Mouse (Mus musculus) ZHBTc4 (cell line): ENCODE measurements around the gene Olfr803.

Experiments used
- DNase-seq: peaks from one replicate; pipeline ENCODE4 v3.0.0-alpha.2; 2011; ENCODE audit warnings: low read depth, low spot score

The Olfr803 gene

GRCm38 (mm10) chr10:129694186-129694585 lies at the start of gene Olfr803:
TSS of gene Olfr803 (minus strand) at chr10:129694286.
- no peak for DNase-seq

GRCm38 (mm10) chr10:129741821-129742220 lies 47.7 kb upstream of the Olfr803 start, which contains the start of gene Olfr806:
TSS of gene Olfr806 (minus strand) at chr10:129741921.
- DNase-seq = no peak

GRCm38 (mm10) chr10:129729275-129729674 lies 35.2 kb upstream of the Olfr803 start, which contains the start of gene Olfr805:
TSS of gene Olfr805 (minus strand) at chr10:129729375.
- no peak for DNase-seq

GRCm38 (mm10) chr10:129702910-129703309 lies 8.8 kb upstream of the Olfr803 start, which contains the start of gene Olfr804:
TSS of gene Olfr804 (plus strand) at chr10:129703210.
- no peak for DNase-seq

GRCm38 (mm10) chr10:129688069-129688468 lies 6.0 kb downstream of the Olfr803 start, which contains the start of gene Olfr802:
TSS of gene Olfr802 (minus strand) at chr10:129688169.
- no peak for DNase-seq

- DNase-seq = no peak
Observed at GRCm38 (mm10) chr10:129673765-129674164, 20.3 kb downstream of the Olfr803 start, which contains the start of gene Olfr801. TSS of gene Olfr801 (minus strand) at chr10:129673865.

- no peak for DNase-seq
Observed at GRCm38 (mm10) chr10:129657394-129657793, 36.7 kb downstream of the Olfr803 start, which contains the start of gene Olfr800. TSS of gene Olfr800 (plus strand) at chr10:129657694.

- DNase-seq = no peak
Observed at GRCm38 (mm10) chr10:129651763-129652162, 42.3 kb downstream of the Olfr803 start.
